Mouse (Mus musculus) stomach, postnatal 0 days (tissue): ENCODE measurements around the gene Tnfsf13. TPM values are rescaled to one million over a fixed set of nuclear protein-coding genes. Genes with fewer than 3 reads are reported as not detected.
A peak's percentile ranks its signal among the peaks of the same experiment; 100 is the strongest.

ENCODE experiments used
- ATAC-seq: fragments of 200-750 bp; cut with Nextera tagmentation; 2 replicates; pipeline ENCODE4 v1.8.0; 2017; ENCODE audit not compliant: low FRiP score, low TSS enrichment
- DNase-seq: peaks from one replicate; pipeline ENCODE4 v3.0.0-alpha.2; 2016; ENCODE audit warnings: low spot score
- H3K27ac ChIP-seq: fragments of 300-500 bp; sonication (generic); replicated peaks from 2 replicates; pipeline ENCODE4 v1.5.1; 2014; ENCODE audit warnings: mild to moderate bottlenecking, control low read depth
- H3K27me3 ChIP-seq: fragments of 300-500 bp; sonication (generic); 2 replicates; pipeline ENCODE4 v1.6.1; 2014; ENCODE audit warnings: low read length; ENCODE audit not compliant: control insufficient read depth, insufficient read depth
- H3K36me3 ChIP-seq: fragments of 300-500 bp; sonication (generic); 2 replicates; pipeline ENCODE4 v1.6.1; 2014; ENCODE audit warnings: low read length, mixed read lengths; ENCODE audit not compliant: control insufficient read depth, insufficient read depth
- H3K4me1 ChIP-seq: fragments of 300-500 bp; sonication (generic); replicated peaks from 2 replicates; pipeline ENCODE4 v1.6.1; 2014; ENCODE audit warnings: antibody characterized with exemption; ENCODE audit not compliant: control insufficient read depth, insufficient read depth
- H3K4me2 ChIP-seq: fragments of 300-500 bp; sonication (generic); replicated peaks from 2 replicates; pipeline ENCODE4 v1.6.1; 2014; ENCODE audit warnings: low read depth, mild to moderate bottlenecking, control low read depth, moderate library complexity
- H3K4me3 ChIP-seq: fragments of 300-500 bp; sonication (generic); 2 replicates; pipeline ENCODE4 v1.5.1; 2014; ENCODE audit warnings: low read depth, low read length, control low read depth
- H3K9ac ChIP-seq: fragments of 300-500 bp; sonication (generic); 2 replicates; pipeline ENCODE4 v1.6.1; 2014; ENCODE audit warnings: mild to moderate bottlenecking, low read length, control low read depth, mixed read lengths
- H3K9me3 ChIP-seq: fragments of 300-500 bp; sonication (generic); 2 replicates; pipeline ENCODE4 v1.6.1; 2016; ENCODE audit warnings: low read length; ENCODE audit not compliant: control insufficient read depth
- CTCF ChIP-seq: IDR thresholded peaks from 2 replicates; pipeline ENCODE4 v1.5.1; 2016; ENCODE audit warnings: antibody characterized with exemption, low read depth, mild to moderate bottlenecking, moderate library complexity
- EP300 ChIP-seq: optimal IDR thresholded peaks from 2 replicates; pipeline ENCODE3; 2016; ENCODE audit warnings: antibody characterized with exemption
- WGBS: fragments of 180-500 bp; shearing (Covaris S2); extraction: QIAGEN DNeasy Blood & Tissue Kit; methylation state at CpG from one replicate; pipeline ENCODE4 v1.1.7; 2014; 5-methylcytosine and 5-hydroxymethylcytosine counted together
- microRNA counts: library from miRNA; unstranded; fragments of <30 nt; microRNA quantifications from one replicate; lab custom pipeline; 2015
- microRNA-seq: library from miRNA; unstranded; fragments of <30 nt; microRNA quantifications from one replicate; pipeline ENCODE4, GENCODE M21; 2016
- polyA plus RNA-seq: library from polyadenylated mRNA; unstranded; fragments of >200 nt; fragmentation: Nextera tagmentation; extraction: Ambion mirVana; gene quantifications from 2 replicates; pipeline ENCODE4 v1.2.1, GENCODE M21; 2015

Gene Tnfsf13
- polyA plus RNA-seq, 1 experiment from 2014 or later = 0.50 TPM

- Histone ChIP-seq H3K4me3 (peak overlapping the region; percentile 93), H3K27me3 (no peaks in the 10 kb centered on the region), H3K4me1 (no peaks in the 10 kb centered on the region), H3K9me3 (no peaks in the 10 kb centered on the region), H3K27ac (peak overlapping the region; percentile 98), H3K4me2 (peak overlapping the region; percentile 87), H3K9ac (peak overlapping the region; percentile 96), H3K36me3 (no peaks in the 10 kb centered on the region; the same call in 1 of the 2 replicates)
- ATAC-seq (peak; percentile 49), DNase-seq (no peak)
- under 1% methylated on average over 47 of the region's 50 CpGs for WGBS
- TF ChIP-seq EP300 (no peak), CTCF (no peak)
Observed at GRCm38 (mm10) chr11:69633128-69633866, 52.3 kb downstream of the Tnfsf13 start.

MicroRNA genes within 50 kb of the gene (microRNA counts, 519-probe panel; counts per million panel counts)
- microRNA mmu-miR-1934 (lab: Ali Mortazavi, UCI) = not detected
- 2,868 counts per million, percentile 8 among the panel's probes with 10 or more counts for microRNA mmu-miR-467f (lab: Ali Mortazavi, UCI)

Small RNA genes lying within 50 kb of the gene (microRNA-seq; reads per million reads assigned to microRNA genes)
- 1.6 reads per million for gene Mir1934
- not detected for gene Mir467f

Other genes starting within 250 kb of the Tnfsf13 start
- gene Dnah2, start 136.7 kb downstream of the Tnfsf13 start, polyA plus RNA-seq = 0.38 and 0.39 TPM in 2 replicates
- 3.9 and 4.4 TPM in 2 replicates for gene Efnb3, start 125.6 kb downstream of the Tnfsf13 start, polyA plus RNA-seq
- gene Wrap53, start 105.5 kb downstream of the Tnfsf13 start, polyA plus RNA-seq = 8.7 and 9.0 TPM in 2 replicates
- 45.0 and 51.4 TPM in 2 replicates for gene Trp53, start 105.4 kb downstream of the Tnfsf13 start, polyA plus RNA-seq
- gene Atp1b2, start 79.8 kb downstream of the Tnfsf13 start, polyA plus RNA-seq = 5.3 and 7.2 TPM in 2 replicates
- not detected in 2 replicates for gene Shbg, start 67.9 kb downstream of the Tnfsf13 start, polyA plus RNA-seq
- gene Sat2, start 63.8 kb downstream of the Tnfsf13 start, polyA plus RNA-seq = 14.4 and 15.5 TPM in 2 replicates
- gene Fxr2, start 52.8 kb downstream of the Tnfsf13 start, polyA plus RNA-seq = 10.8 and 11.6 TPM in 2 replicates
- 7.7 and 7.9 TPM in 2 replicates for gene Sox15, start 30.5 kb downstream of the Tnfsf13 start, polyA plus RNA-seq
- 69.1 and 72.6 TPM in 2 replicates for gene Mpdu1, start 23.1 kb downstream of the Tnfsf13 start, polyA plus RNA-seq
- 16.7 and 17.9 TPM in 2 replicates for gene Cd68, start 19.6 kb downstream of the Tnfsf13 start, polyA plus RNA-seq
- 339 and 351 TPM in 2 replicates for gene Eif4a1, start 13.4 kb downstream of the Tnfsf13 start, polyA plus RNA-seq
- 30.5 and 32.4 TPM in 2 replicates for gene Senp3, start 3.7 kb downstream of the Tnfsf13 start, polyA plus RNA-seq
- gene Tnfsf12, start 10.1 kb upstream of the Tnfsf13 start, polyA plus RNA-seq = 6.9 and 9.7 TPM in 2 replicates
- 4.1 and 4.2 TPM in 2 replicates for gene Tnfsfm13, start 10.3 kb upstream of the Tnfsf13 start, polyA plus RNA-seq
- gene Polr2a, start 72.9 kb upstream of the Tnfsf13 start, polyA plus RNA-seq = 7.9 and 9.0 TPM in 2 replicates
- gene Slc35g3, start 76.2 kb upstream of the Tnfsf13 start, polyA plus RNA-seq = 0.11 TPM in 1 of 2 replicates, not detected in the other
- 2.6 and 2.7 TPM in 2 replicates for gene Zbtb4, start 80.1 kb upstream of the Tnfsf13 start, polyA plus RNA-seq
- 4.3 and 5.0 TPM in 2 replicates for gene Chrnb1, start 110.2 kb upstream of the Tnfsf13 start, polyA plus RNA-seq
- gene Fgf11, start 116.1 kb upstream of the Tnfsf13 start, polyA plus RNA-seq = 0.67 and 0.90 TPM in 2 replicates
- 28.4 and 34.4 TPM in 2 replicates for gene Tmem102, start 119.8 kb upstream of the Tnfsf13 start, polyA plus RNA-seq
- gene Gm39566, start 129.5 kb upstream of the Tnfsf13 start, polyA plus RNA-seq = not detected in 2 replicates
- not detected in 2 replicates for gene Spem2, start 132.7 kb upstream of the Tnfsf13 start, polyA plus RNA-seq
- not detected in 2 replicates for gene Spem1, start 136.4 kb upstream of the Tnfsf13 start, polyA plus RNA-seq
- gene Nlgn2, start 152.0 kb upstream of the Tnfsf13 start, polyA plus RNA-seq = 2.5 and 2.7 TPM in 2 replicates
- 329 and 366 TPM in 2 replicates for gene Tmem256, start 152.7 kb upstream of the Tnfsf13 start, polyA plus RNA-seq
- 54.4 and 58.4 TPM in 2 replicates for gene Plscr3, start 160.6 kb upstream of the Tnfsf13 start, polyA plus RNA-seq
- gene Tnk1, start 172.9 kb upstream of the Tnfsf13 start, polyA plus RNA-seq = 12.3 TPM in 2 replicates
- 0.25 and 0.54 TPM in 2 replicates for gene Tmem95, start 192.2 kb upstream of the Tnfsf13 start, polyA plus RNA-seq
- gene Kctd11, start 195.6 kb upstream of the Tnfsf13 start, polyA plus RNA-seq = 15.9 and 18.1 TPM in 2 replicates
- 0.70 and 0.71 TPM in 2 replicates for gene Acap1, start 209.8 kb upstream of the Tnfsf13 start, polyA plus RNA-seq
- gene 2810408A11Rik, start 215.2 kb upstream of the Tnfsf13 start, polyA plus RNA-seq = 5.6 and 5.9 TPM in 2 replicates
- gene Neurl4, start 215.3 kb upstream of the Tnfsf13 start, polyA plus RNA-seq = 2.3 and 3.9 TPM in 2 replicates
- 40.6 and 43.3 TPM in 2 replicates for gene Gps2, start 228.1 kb upstream of the Tnfsf13 start, polyA plus RNA-seq
- gene Eif5a, start 236.2 kb upstream of the Tnfsf13 start, polyA plus RNA-seq = 1,169 and 1,205 TPM in 2 replicates